Mouse (Mus musculus) cerebellum, adult 2 months (tissue): ENCODE results near the gene Vangl1.

ENCODE experiments used
- CTCF ChIP-seq: fragments of 200-500 bp; IDR thresholded peaks from 2 replicates; pipeline ENCODE4 v1.5.1; 2011; ENCODE audit warnings: low read depth, mild to moderate bottlenecking, control low read depth, low read length, moderate library complexity, borderline replicate concordance; ENCODE audit not compliant: insufficient read depth
- POLR2A ChIP-seq: fragments of 200-500 bp; IDR thresholded peaks from 2 replicates; pipeline ENCODE4 v1.6.1; 2011; ENCODE audit warnings: low read length, control low read depth, borderline replicate concordance; ENCODE audit not compliant: insufficient read depth

- TF ChIP-seq CTCF (no peak), POLR2A (no peak)
Measured at GRCm38 (mm10) chr3:102197152-102197551, 7.3 kb downstream of the Vangl1 start.
